12 mouse cellular contexts compared by ENCODE assay signal in genomic region chr2:69400866-69401604, GRCm38 (mm10). TPM values are rescaled to one million over a fixed set of nuclear protein-coding genes. Genes with fewer than 3 reads are reported as not detected.
A peak's percentile ranks its signal among the peaks of the same experiment; 100 is the strongest.
DNase-seq lines count a peak whose midpoint lies in the region; TF ChIP-seq lines count a peak whose summit lies in the region.
"Had no signal": no experiment of that assay in that cellular context is flagged by ENCODE, and none has a peak within 500 bp of the region (broad histone marks: within the 10 kb centered on the region; RNA-seq: fewer than 3 reads in every experiment).

No protein-coding gene starts in this region.

- DNase-seq in heart, postnatal 10 days: peak; percentile 5 to 7
- no peak for DNase-seq in heart, adult 8-10 months (ENCODE audit: low spot score)
- DNase-seq in urinary bladder, postnatal 14 days (ENCODE audit: low spot score): peak; percentile 32
- no peak for DNase-seq in urinary bladder, postnatal 10 days (ENCODE audit: low spot score)
- peak; percentile 27 for DNase-seq in brain, embryonic 14.5 days (ENCODE audit: low read depth)
- no peak for DNase-seq in left cerebral cortex, postnatal 36 days (ENCODE audit: low spot score in 2 of 2)
- no peak for DNase-seq in layer of hippocampus, adult 18-20 months (ENCODE audit: low spot score in 2 of 2)
- DNase-seq: cerebellum, postnatal 36 days had no signal

- no peak for TF ChIP-seq POLR2A in brain, embryonic 14.5 days (IDR thresholded peaks at IDR 0.05; ENCODE audit: borderline replicate concordance, extremely low read depth, insufficient read depth, insufficient read length, poor library complexity, severe bottlenecking)

- no peak for TF ChIP-seq CTCF in brain, embryonic 14.5 days (IDR thresholded peaks at IDR 0.05; ENCODE audit: borderline replicate concordance, extremely low read depth, insufficient read depth, insufficient read length)

- intact Hi-C loops in heart, postnatal 10 days (cut with DNase I): no loop called here
- intact Hi-C loops in left cerebral cortex, postnatal 36 days (cut with DNase I): no loop called here

RNA-seq across cellular contexts. Expression of gene Dhrs9, which starts 20.8 kb away (rescaled TPM):
- 1 to 10 TPM in 1 of 2 experiments, under 1 TPM in 1; 0.60 to 4.0 TPM for total RNA-seq in heart, postnatal 10 days (2021)
- total RNA-seq in heart, adult 8-10 months (2022): under 1 TPM in 3 of 4 experiments, not detected in 1; 0.05 to 0.19 (median 0.11) TPM
- polyA plus RNA-seq in brain, embryonic 14.5 days (2012; rRNA removed): not detected in 2 replicates
- under 1 TPM in 1 of 2 experiments, not detected in 1; 0.09 TPM for total RNA-seq in left cerebral cortex, postnatal 36 days (2021)
- total RNA-seq in layer of hippocampus, adult 18-20 months (2021): not detected
- polyA plus RNA-seq: heart, embryonic 13.5 days; hindbrain, embryonic 13.5 days had no signal

RNA-seq across cellular contexts. Expression of gene Abcb11, which starts 58.6 kb away (rescaled TPM):
- not detected for total RNA-seq in heart, postnatal 10 days (2021)
- total RNA-seq in heart, adult 8-10 months (2022): not detected
- 0.04 and 0.11 TPM in 2 replicates for polyA plus RNA-seq in brain, embryonic 14.5 days (2012; rRNA removed)
- not detected for total RNA-seq in left cerebral cortex, postnatal 36 days (2021)
- total RNA-seq in layer of hippocampus, adult 18-20 months (2021): not detected
- total RNA-seq: left cerebral cortex, adult 18-20 months; megakaryocyte, adult 5-6 weeks had no signal
- polyA plus RNA-seq: hindbrain, embryonic 13.5 days had no signal

Comparison
In these comparisons a context has a peak if more than half of its experiments do, and no peak if none do; other contexts are left out.
1. DNase-seq: peak in heart, postnatal 10 days (2 of 2), urinary bladder, postnatal 14 days (single experiment) and brain, embryonic 14.5 days (single experiment); none in heart, adult 8-10 months (single experiment), urinary bladder, postnatal 10 days (single experiment), left cerebral cortex, postnatal 36 days (0 of 2) and layer of hippocampus, adult 18-20 months (0 of 2).